Mouse (Mus musculus) heart, postnatal 0 days (tissue): ENCODE measurements at regions not wholly inside any gene's neighbourhood (a gene's known extent, or its start where the extent isn't known, plus 50 kb on each side); places are given as distances from the start of the nearest gene placed in this dataset.

Experiments used
- CTCF ChIP-seq: IDR thresholded peaks from 2 replicates; pipeline ENCODE4 v1.5.1; 2016; ENCODE audit warnings: antibody characterized with exemption, control low read depth, low read depth
- EP300 ChIP-seq: IDR thresholded peaks from 2 replicates; pipeline ENCODE4 v1.6.1; 2016; ENCODE audit warnings: antibody characterized with exemption, low read depth

DNA sequence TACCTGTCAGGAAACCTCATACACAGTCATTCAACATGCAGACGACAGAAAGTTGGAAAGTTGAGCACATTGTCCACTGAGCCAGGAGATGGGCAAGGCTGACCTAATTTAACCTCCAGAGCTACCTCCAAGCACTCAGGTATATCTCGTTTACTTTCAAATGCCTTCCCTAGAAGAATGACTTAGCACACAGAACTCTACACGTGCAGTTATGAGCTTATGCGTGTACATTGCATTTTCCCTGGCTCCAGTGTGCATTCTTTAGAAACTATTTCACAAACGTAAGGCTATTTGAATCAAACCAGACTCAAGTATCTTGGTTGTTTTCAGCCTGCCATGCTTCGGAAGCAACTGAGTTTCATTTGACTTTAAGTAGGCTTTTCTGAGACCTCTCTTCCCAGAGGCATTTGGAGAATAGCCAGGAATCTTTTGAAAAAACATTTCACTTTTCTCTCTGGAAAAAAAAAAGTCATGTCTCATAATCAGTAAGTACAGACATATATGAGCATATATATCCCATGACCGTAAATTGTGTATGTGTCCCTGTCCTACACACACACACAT, 336.8 kb upstream of the N6amt1 start:
- TF ChIP-seq CTCF (no peak), EP300 (no peak)
